Mouse (Mus musculus) ZHBTc4 (cell line): ENCODE measurements around the gene Higd2a.

Source experiments
- DNase-seq: peaks from one replicate; pipeline ENCODE4 v3.0.0-alpha.2; 2011; ENCODE audit warnings: low read depth, low spot score

The Higd2a gene

GRCm38 (mm10) chr13:54582126-54582525 is 7.9 kb upstream of the Higd2a start:
- no peak for DNase-seq

DNA sequence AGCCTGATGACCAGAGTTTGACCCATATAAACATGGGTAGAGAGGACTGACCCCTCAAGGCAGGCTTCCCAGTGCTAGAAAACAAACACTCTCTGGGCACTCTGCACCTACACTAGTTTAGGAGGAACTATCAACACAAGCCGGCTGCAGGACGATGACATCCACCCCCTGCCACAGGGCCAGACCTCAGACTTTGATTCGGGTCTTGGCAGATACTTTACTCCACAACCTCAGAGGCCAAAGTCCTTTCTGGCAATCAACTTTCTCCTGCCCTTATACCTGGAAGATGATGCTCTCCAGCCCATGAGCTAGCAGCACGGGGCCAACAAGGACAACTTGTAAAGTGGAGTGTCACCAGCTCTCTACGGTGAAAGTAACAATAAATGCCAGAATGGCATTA is 7.1 kb upstream of the Higd2a start:
- DNase-seq = no peak

- DNase-seq = no peak
These were observed 4.2 kb upstream of the Higd2a start for GRCm38 (mm10) chr13:54585831-54586230.

DNA sequence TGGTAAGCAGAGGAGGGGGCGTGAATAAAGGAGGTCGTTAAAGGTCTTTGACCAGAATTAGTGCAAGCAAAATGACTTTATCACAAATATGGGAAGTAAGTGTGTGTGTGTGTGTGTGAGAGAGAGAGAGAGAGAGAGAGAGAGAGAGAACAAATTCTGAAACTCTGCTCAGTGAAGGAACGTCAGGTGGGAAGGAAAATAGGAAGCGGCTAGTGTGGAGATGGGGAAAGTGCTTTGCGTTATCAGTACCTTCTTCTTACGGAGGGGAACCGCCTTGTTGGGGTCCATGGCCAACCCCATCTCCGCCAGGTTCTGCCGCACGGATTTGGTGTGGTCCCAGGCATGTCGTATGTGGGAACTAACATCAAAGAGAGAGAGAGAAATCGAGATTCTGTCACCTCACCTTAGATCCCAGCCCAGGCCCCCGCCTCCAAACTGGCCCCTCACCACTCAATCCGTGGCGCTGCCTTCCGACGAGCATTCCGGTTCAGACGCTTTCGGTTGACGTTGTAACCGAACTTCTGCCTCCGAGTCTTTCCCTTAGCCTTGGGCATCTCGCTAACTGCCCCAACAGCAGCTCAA is 502 bp upstream of the Higd2a start:
- no peak for DNase-seq

DNA sequence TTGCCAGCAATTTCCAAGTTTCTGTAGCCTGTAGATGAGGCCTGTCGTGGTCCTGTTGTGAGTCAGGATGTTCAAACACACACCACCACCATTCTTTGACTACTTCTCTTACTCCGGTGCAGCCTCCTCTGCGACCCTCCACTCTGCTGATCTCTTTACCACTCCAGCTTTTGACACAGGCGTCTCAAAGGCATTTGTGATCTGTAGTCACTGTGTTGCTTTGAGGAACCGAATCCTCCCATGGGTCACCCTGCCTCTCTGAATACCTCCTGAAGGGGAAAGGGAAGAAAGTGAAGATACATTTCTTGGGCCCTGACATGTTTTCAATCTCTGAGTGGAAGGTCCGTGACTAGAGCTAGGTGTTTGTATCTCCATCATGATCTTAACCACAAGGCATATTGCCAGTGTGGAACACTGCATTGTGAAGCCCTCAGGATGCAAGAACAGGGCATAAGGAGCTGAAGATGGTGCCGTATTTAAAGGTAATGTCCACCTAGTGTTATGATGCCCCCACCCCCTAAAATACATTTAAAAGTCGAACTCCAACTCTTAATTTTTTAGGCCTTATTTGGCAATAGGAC is 1.9 kb downstream of the Higd2a start:
- DNase-seq = no peak

DNA sequence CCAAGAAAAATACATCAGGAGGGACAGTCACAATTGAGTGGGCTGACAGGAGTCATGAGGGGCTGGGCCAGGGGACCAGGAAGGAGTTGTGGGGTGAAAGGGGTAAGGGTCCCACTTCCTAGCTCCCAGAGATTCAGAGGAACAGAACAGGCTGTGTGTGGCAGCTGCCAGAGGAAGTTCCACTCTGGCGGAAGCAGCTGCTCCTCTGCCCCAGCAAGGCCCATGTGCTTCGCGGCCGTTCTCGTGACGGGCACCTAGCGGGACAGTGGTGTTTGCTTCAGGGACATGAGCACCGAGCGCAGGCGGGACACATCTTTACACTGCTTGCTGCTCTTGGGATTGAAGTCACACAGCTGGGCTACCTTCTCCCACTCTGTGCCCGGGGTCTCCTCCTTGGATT is 3.6 kb downstream of the Higd2a start:
- DNase-seq = no peak

- no peak for DNase-seq
These were observed 6.2 kb downstream of the Higd2a start for GRCm38 (mm10) chr13:54596107-54596690.

- DNase-seq = no peak
These were observed 6.9 kb downstream of the Higd2a start for GRCm38 (mm10) chr13:54596870-54597269.

DNA sequence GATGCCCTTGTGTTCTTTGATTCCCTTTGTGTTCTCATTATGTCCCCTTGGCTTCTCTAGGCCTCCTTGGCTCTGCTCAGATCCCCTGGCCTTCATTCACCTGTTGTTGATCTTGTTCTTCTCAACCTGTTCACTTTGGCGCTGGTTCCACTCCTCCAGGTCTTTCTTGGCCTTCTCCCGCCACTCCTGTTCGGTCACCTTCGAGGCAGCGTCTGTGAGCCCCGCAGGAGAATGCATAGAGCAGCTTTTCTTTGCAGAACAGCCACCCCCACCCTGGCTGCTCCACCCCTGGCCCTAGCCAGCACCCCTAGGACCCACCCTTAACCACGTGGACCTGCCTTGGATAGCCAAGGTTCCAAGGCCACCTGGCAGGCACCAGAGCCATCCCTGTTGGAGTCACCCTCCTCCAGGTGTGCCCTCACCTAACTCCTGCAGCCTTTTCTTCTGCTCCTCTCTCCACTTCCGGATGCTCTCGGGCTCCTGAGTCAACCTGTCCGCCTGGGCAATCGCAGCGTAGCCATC is 8.7 kb downstream of the Higd2a start:
- DNase-seq = no peak

- peak; percentile 92 for DNase-seq
These were observed 12.7 kb downstream of the Higd2a start for GRCm38 (mm10) chr13:54602639-54603111.

DNA sequence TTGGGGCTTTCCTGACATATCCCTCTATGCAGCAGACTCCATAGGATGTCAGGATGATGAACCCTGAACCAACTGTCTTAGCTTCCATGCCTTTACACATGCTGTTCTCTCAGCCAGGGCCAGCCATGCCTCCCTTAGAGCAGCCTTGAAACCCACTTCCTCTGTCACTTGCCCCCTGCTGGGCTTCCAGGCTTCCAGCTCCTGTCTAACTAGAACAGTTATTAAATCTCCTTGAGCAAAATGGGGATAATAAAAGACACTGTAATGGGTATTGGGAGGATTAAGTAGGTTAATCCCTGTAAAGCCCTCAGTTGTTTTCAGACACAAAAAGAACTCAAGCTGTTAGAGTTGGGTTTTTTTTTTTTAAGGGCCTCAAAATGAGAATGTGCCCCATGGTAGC is 13.5 kb downstream of the Higd2a start:
- DNase-seq = peak; percentile 55

GRCm38 (mm10) chr13:54604221-54604620 is 14.2 kb downstream of the Higd2a start:
- DNase-seq = no peak

- DNase-seq = no peak
These were observed 15.4 kb downstream of the Higd2a start for GRCm38 (mm10) chr13:54605426-54605825.

DNA sequence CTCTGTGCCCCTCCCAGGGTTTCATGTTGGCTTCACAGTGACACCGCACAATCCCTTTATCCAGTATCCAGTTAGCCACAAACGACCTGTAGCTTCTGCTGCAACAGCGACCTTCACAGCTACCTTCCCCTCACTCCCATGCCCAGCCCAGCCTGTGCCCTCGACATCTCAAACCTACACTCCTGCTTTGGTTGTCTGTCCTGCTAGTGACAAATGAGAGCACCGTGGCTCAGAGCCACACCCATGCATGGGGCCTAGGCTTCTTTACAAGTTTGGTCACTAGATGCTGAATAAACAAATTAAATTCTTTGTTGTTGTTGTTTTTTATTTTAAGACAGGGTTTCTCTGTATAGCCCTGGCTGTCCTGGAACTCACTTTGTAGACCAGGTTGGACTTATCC is 17.2 kb downstream of the Higd2a start:
- DNase-seq = no peak

DNA sequence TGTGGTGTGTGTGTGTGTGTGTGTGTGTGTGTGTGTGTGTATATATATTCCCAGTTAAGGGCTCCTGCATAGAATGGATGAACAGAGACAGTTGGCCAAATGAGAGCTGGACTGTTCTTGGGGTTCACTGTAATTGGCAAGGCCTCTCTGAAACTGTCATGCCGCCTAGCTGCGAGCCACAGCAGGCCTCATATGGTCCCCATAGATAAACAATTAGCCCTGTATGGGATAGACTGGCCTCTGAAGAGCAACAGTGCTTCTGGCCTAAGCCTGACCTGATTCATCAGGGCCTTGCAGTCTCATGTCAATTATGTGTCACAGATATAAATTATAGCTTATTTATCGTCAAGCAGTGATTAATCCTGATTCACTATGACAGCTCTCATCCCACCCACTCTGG is 18.0 kb downstream of the Higd2a start:
- no peak for DNase-seq

GRCm38 (mm10) chr13:54608666-54609065 is 18.7 kb downstream of the Higd2a start:
- peak; percentile 77 for DNase-seq

- DNase-seq = no peak
These were observed 19.3 kb downstream of the Higd2a start for GRCm38 (mm10) chr13:54609301-54609700.

DNA sequence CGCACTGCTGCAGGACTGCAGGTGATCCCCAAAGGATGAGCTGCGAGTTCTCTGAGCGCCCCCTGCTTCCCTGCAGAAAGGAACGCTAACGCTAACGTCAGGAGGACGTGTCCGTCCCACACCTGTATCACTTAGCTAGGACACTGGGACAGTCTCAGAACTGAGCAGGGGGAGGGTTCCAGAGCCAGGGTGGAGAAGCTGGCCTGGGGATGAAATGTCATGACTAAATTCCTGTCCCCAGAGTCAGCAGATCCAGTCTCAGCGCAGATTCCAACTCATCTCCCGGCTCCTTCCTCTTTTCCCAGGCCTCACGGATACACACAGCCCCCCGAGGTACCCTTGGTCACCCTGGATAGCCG is 20.6 kb downstream of the Higd2a start:
- no peak for DNase-seq

DNA sequence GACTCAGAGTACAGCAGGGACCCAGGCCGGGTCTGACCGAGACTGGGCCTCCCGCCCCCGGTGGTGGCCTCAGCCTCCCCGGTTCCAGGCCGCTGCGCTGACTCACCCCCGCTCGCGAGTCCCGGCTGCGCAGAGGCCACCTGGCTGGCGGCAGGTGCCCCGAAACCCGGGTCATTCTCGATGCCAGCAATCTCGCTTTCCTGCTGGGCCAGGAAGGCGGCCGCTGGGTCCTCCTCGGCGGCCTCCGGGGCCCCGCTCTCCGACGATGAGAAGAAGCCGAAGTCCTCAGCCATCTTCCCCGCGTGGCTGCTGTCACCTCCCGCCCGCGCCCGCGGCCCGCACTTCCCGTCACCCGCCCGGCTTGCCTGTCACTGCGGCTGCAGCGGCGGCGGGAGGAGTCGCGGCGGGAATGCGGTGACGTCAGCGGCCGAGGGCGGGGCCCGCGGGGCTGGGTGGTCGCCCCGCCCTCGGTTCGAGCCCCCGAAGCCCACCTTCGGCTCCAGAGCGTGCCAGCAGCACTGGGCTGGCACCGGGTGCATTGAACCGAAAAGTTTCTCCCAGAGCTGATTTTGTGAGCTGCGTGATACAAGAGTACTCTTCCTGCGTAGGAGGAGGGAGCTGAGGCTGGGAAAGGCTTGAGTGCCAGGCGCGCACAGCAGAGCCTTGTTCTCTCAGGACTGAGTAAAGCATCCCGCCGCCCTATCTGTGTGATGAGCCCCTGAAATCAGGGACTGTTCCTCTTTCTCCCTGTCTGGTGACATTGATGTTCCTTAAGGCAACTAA is 21.2 kb downstream of the Higd2a start, which contains the start of gene Cltb:
Gene Cltb, minus strand, starts transcription at position 373 of the 783 bp plus-strand sequence.
- DNase-seq = peak; percentile 82

DNA sequence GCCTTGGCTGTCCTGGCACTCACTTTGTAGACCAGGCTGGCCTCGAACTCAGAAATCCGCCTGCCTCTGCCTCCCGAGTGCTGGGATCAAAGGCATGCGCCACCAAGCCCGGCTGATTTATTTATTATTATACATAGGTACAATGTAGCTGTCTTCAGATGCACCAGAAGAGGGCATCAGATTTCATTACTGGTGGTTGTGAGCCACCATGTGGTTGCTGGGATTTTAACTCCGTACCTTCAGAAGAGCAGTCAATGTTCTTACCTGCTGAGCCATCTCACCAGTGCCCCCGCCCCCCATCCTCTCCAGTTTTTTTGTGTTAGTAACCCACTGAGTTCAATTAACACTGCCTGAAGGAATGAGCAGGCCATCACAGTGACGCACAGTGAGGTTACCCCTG is 23.1 kb downstream of the Higd2a start:
- peak; percentile 54 for DNase-seq

GRCm38 (mm10) chr13:54616307-54616706 is 26.3 kb downstream of the Higd2a start:
- peak; percentile 28 for DNase-seq

GRCm38 (mm10) chr13:54616998-54617397 is 27.0 kb downstream of the Higd2a start:
- peak; percentile 49 for DNase-seq
